Mouse (Mus musculus): ENCODE data around the gene Lsm3. TPM values are rescaled to one million over a fixed set of nuclear protein-coding genes. Genes with fewer than 3 reads are reported as not detected.
A peak's percentile ranks its signal among the peaks of the same experiment; 100 is the strongest.

Gene Lsm3
- total and polyA plus RNA-seq, 3 experiments = 238 to 259 TPM; not detected in 1

- Histone ChIP-seq H3K4me3 (ENCODE audit: control insufficient read depth in 1 of 2, insufficient read depth in 1 of 2, low read depth in 2 of 2, low read length in 2 of 2) (no peak overlapping the region), H3K9me3 (replicated peaks; ENCODE audit: insufficient read depth, low read length) (no peaks in the 10 kb centered on the region), H3K36me3 (ENCODE audit: control insufficient read depth in 1 of 2, insufficient read depth in 2 of 2, low read length in 2 of 2) (no peaks in the 10 kb centered on the region), H3K9ac (ENCODE audit: control insufficient read depth, low read depth, low read length, poor library complexity, severe bottlenecking) (no peak overlapping the region), H3K79me2 (ENCODE audit: control insufficient read depth, insufficient read depth, low read length, poor library complexity) (no peaks in the 10 kb centered on the region), H3K27ac (ENCODE audit: control insufficient read depth, low read depth, low read length) (no peak overlapping the region), H3K4me1 (ENCODE audit: control insufficient read depth in 1 of 2, insufficient read depth in 2 of 2, low read length in 2 of 2) (no peaks in the 10 kb centered on the region), H3K27me3 (ENCODE audit: control insufficient read depth in 1 of 2, insufficient read depth in 2 of 2, low read length in 2 of 2) (no peaks in the 10 kb centered on the region)
- TF ChIP-seq BHLHE40 (IDR thresholded peaks at IDR 0.05; ENCODE audit: borderline replicate concordance, low read depth, low read length) (no peak), SMC3 (IDR thresholded peaks at IDR 0.05; ENCODE audit: low read depth, low read length) (no peak), MYC (IDR thresholded peaks at IDR 0.05; ENCODE audit: low read depth, low read length) (no peak), RAD21 (IDR thresholded peaks at IDR 0.05; ENCODE audit: low read depth, low read length) (no peak), KAT2A (conservative IDR thresholded peaks at IDR 0.05; ENCODE audit: low read depth, low read length) (no peak)
- DNase-seq (ENCODE audit: low read depth, low spot score) = no peak
Measured at GRCm38 (mm10) chr6:91494526-91494925, 21.2 kb upstream of the Lsm3 start.

GRCm38 (mm10) chr6:91503302-91503701 lies 12.4 kb upstream of the Lsm3 start:
- H3K36me3 ChIP-seq (ENCODE audit: control insufficient read depth in 1 of 2, insufficient read depth in 2 of 2, low read length in 2 of 2) = peaks cover 11 to 23% of the 10 kb centered on the region in 2 experiments

DNA sequence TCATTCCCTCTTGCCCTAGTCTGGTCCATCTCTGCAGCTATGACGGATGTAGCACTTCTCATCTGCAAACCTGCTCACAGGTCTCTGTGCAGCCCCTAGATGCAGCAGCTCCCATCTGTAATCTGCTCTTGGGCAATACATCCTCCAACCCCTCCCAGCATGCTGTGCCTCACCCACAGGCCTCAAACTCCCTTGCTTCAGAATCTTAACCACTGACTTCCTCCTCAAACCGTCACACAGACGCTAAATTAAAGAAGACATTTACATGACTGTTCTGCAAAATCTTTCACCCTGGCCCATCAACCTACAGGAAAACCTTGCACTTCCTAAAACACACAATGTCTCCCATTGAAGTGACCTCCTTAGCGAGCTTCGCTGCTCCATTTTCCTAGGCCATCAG lies 9.7 kb upstream of the Lsm3 start:
- H3K9ac ChIP-seq (ENCODE audit: control insufficient read depth, low read depth, low read length, poor library complexity, severe bottlenecking) = no peak overlapping the region
- peaks cover 15 to 18% of the 10 kb centered on the region in 2 experiments for H3K4me1 ChIP-seq (ENCODE audit: control insufficient read depth in 1 of 2, insufficient read depth in 2 of 2, low read length in 2 of 2)
- DNase-seq (ENCODE audit: low read depth, low spot score) = peak; percentile 69
- TF ChIP-seq EP300 (IDR thresholded peaks at IDR 0.05; ENCODE audit: low read depth in 1 of 2, low read length in 2 of 2) (peak; percentile 29 to 55; a peak in 1 of 4 replicates), MAX (IDR thresholded peaks at IDR 0.05; ENCODE audit: low read length) (no peak), MYB (IDR thresholded peaks at IDR 0.05; ENCODE audit: low read depth, low read length) (peak; percentile 51; the same call in 1 of the 2 replicates), HCFC1 (IDR thresholded peaks at IDR 0.05; ENCODE audit: low read depth, low read length) (peak; percentile 48; the same call in 1 of the 2 replicates), ELF1 (IDR thresholded peaks at IDR 0.05; ENCODE audit: low read depth, low read length) (0 out of 2 replicates have a peak, but pooled peaks have one; percentile 9), NRF1 (IDR thresholded peaks at IDR 0.05; ENCODE audit: insufficient read depth, low read depth, low read length, poor library complexity, severe bottlenecking) (no peak), SIN3A (IDR thresholded peaks at IDR 0.05; ENCODE audit: low read length) (peak; percentile 60; the same call in 1 of the 2 replicates), E2F4 (IDR thresholded peaks at IDR 0.05; ENCODE audit: borderline replicate concordance, low read depth, low read length) (no peak), CHD1 (IDR thresholded peaks at IDR 0.05; ENCODE audit: low read depth, low read length) (no peak), POLR2AphosphoS2 (IDR thresholded peaks at IDR 0.05; ENCODE audit: low read length) (no peak), GATA1 (IDR thresholded peaks at IDR 0.05; ENCODE audit: low read depth, low read length) (no peak), MXI1 (IDR thresholded peaks at IDR 0.05; ENCODE audit: low read depth, low read length) (peak; percentile 43; the same call in 1 of the 2 replicates), ZC3H11A (IDR thresholded peaks at IDR 0.05; ENCODE audit: low read depth, low read length) (no peak)
- peak overlapping the region; percentile 71 for H3K27ac ChIP-seq (ENCODE audit: control insufficient read depth, low read depth, low read length)
- H3K36me3 ChIP-seq (ENCODE audit: control insufficient read depth in 1 of 2, insufficient read depth in 2 of 2, low read length in 2 of 2) = peaks cover 11 to 23% of the 10 kb centered on the region in 2 experiments
- no peak overlapping the region for H3K4me3 ChIP-seq (ENCODE audit: control insufficient read depth in 1 of 2, insufficient read depth in 1 of 2, low read depth in 2 of 2, low read length in 2 of 2)
- H3K9me3 ChIP-seq (replicated peaks; ENCODE audit: insufficient read depth, low read length) = no peaks in the 10 kb centered on the region; the same call in 1 of the 2 replicates
- no peaks in the 10 kb centered on the region for H3K79me2 ChIP-seq (ENCODE audit: control insufficient read depth, insufficient read depth, low read length, poor library complexity)
- H3K27me3 ChIP-seq (ENCODE audit: control insufficient read depth in 1 of 2, insufficient read depth in 2 of 2, low read length in 2 of 2) = no peaks in the 10 kb centered on the region

More at GRCm38 (mm10) chr6:91503302-91503701, 12.4 kb upstream of the Lsm3 start:
- no peaks in the 10 kb centered on the region for H3K27me3 ChIP-seq (ENCODE audit: control insufficient read depth in 1 of 2, insufficient read depth in 2 of 2, low read length in 2 of 2)
- peak; percentile 66 for DNase-seq (ENCODE audit: low read depth, low spot score)
- peaks cover 15 to 16% of the 10 kb centered on the region in 2 experiments for H3K4me1 ChIP-seq (ENCODE audit: control insufficient read depth in 1 of 2, insufficient read depth in 2 of 2, low read length in 2 of 2)
- H3K4me3 ChIP-seq (ENCODE audit: control insufficient read depth in 1 of 2, insufficient read depth in 1 of 2, low read depth in 2 of 2, low read length in 2 of 2) = no peak overlapping the region
- peak overlapping the region; percentile 59; the same call in 1 of the 2 replicates for H3K27ac ChIP-seq (ENCODE audit: control insufficient read depth, low read depth, low read length)
- H3K9me3 ChIP-seq (replicated peaks; ENCODE audit: insufficient read depth, low read length) = no peaks in the 10 kb centered on the region; the same call in 1 of the 2 replicates
- H3K9ac ChIP-seq (ENCODE audit: control insufficient read depth, low read depth, low read length, poor library complexity, severe bottlenecking) = no peak overlapping the region
- no peaks in the 10 kb centered on the region for H3K79me2 ChIP-seq (ENCODE audit: control insufficient read depth, insufficient read depth, low read length, poor library complexity)
- TF ChIP-seq GABPA (IDR thresholded peaks at IDR 0.05; ENCODE audit: low read depth, low read length) (no peak), GATA1 (IDR thresholded peaks at IDR 0.05; ENCODE audit: low read depth, low read length) (peak; percentile 77), EP300 (IDR thresholded peaks at IDR 0.05; ENCODE audit: low read depth in 1 of 2, low read length in 2 of 2) (peak; percentile 50 to 60; a peak in 2 of 4 replicates), ZNF384 (IDR thresholded peaks at IDR 0.05; ENCODE audit: low read depth, low read length) (peak; percentile 76), MAZ (IDR thresholded peaks at IDR 0.05; ENCODE audit: low read depth, low read length) (no peak), TBP (IDR thresholded peaks at IDR 0.05; ENCODE audit: low read depth, low read length) (no peak)
